Mouse (Mus musculus) limb, embryonic 12.5 days (tissue): ENCODE measurements around the gene Zfp429. TPM values are rescaled to one million over a fixed set of nuclear protein-coding genes. Genes with fewer than 3 reads are reported as not detected.
"Not testable (repeated sequence)": the region's sequence is repeated elsewhere in the genome, so short reads cannot be mapped to it uniquely, and the experiment has no call there.

Experiments
- ATAC-seq: fragments of 200-750 bp; cut with Nextera tagmentation; 2 replicates; pipeline ENCODE4 v1.8.0; 2017; ENCODE audit warnings: low read depth, moderate TSS enrichment; ENCODE audit not compliant: insufficient number of reproducible peaks, insufficient read depth, low FRiP score, low TSS enrichment
- H3K27ac ChIP-seq: fragments of 300-500 bp; sonication (generic); 2 replicates; pipeline ENCODE4 v1.5.1; 2016; ENCODE audit warnings: mild to moderate bottlenecking, moderate library complexity
- H3K27me3 ChIP-seq: fragments of 300-500 bp; sonication (generic); 2 replicates; pipeline ENCODE4 v1.6.1; 2016; ENCODE audit warnings: mild to moderate bottlenecking, moderate library complexity
- H3K36me3 ChIP-seq: fragments of 300-500 bp; sonication (generic); 2 replicates; pipeline ENCODE4 v1.6.1; 2016; ENCODE audit warnings: mild to moderate bottlenecking, moderate library complexity
- H3K4me1 ChIP-seq: fragments of 300-500 bp; sonication (generic); replicated peaks from 2 replicates; pipeline ENCODE4 v1.6.1; 2016
- H3K4me2 ChIP-seq: fragments of 300-500 bp; sonication (generic); 2 replicates; pipeline ENCODE4 v1.6.1; 2016; ENCODE audit warnings: mild to moderate bottlenecking, moderate library complexity
- H3K4me3 ChIP-seq: fragments of 300-500 bp; sonication (generic); replicated peaks from 2 replicates; pipeline ENCODE4 v1.5.1; 2016; ENCODE audit warnings: mild to moderate bottlenecking
- H3K9ac ChIP-seq: fragments of 300-500 bp; sonication (generic); replicated peaks from 2 replicates; pipeline ENCODE4 v1.6.1; 2016; ENCODE audit warnings: mild to moderate bottlenecking, moderate library complexity
- H3K9me3 ChIP-seq: fragments of 300-500 bp; sonication (generic); 2 replicates; pipeline ENCODE4 v1.6.1; 2016; ENCODE audit warnings: mild to moderate bottlenecking, moderate library complexity
- WGBS: fragments of 180-500 bp; shearing (Covaris S2); methylation state at CpG from one replicate; pipeline ENCODE4 v1.1.7; 2016; 5-methylcytosine and 5-hydroxymethylcytosine counted together
- polyA plus RNA-seq: library from polyadenylated mRNA; unstranded; fragments of >200 nt; fragmentation: Nextera tagmentation; extraction: Ambion mirVana; gene quantifications from 2 replicates; pipeline ENCODE4 v1.2.1, GENCODE M21; 2016

Zfp429 gene
- polyA plus RNA-seq, 1 experiment from 2014 or later = 5.1 TPM

GRCm38 (mm10) chr13:67375050-67375911 is 24.3 kb downstream of the Zfp429 start, which contains the start of the genes Gm28041 and Zfp456:
TSS of gene Gm28041 (minus strand) at chr13:67375733.
TSS of gene Zfp456 (minus strand) at chr13:67375810.
- peak; percentile 89 for ATAC-seq
- H3K9ac ChIP-seq = peak within 1 kb of the TSS; percentile 42; the same call in 1 of the 2 replicates
- not testable (repeated sequence) for H3K27ac ChIP-seq

GRCm38 (mm10) chr13:67360131-67360744 is 39.4 kb downstream of the Zfp429 start, which contains the start of the genes Gm28044 and Zfp953:
TSS of gene Gm28044 (minus strand) at chr13:67360536.
TSS of gene Zfp953 (minus strand) at chr13:67360605.
- H3K27ac ChIP-seq = no peak within 1 kb of the TSS
- peak within 1 kb of the TSS; percentile 68 for H3K4me2 ChIP-seq
- ATAC-seq = peak; percentile 87
- H3K4me3 ChIP-seq = peak within 1 kb of the TSS; percentile 58
- H3K9ac ChIP-seq = peak within 1 kb of the TSS; percentile 57
- WGBS = under 1% methylated on average over 15 of the region's 15 CpGs
- H3K27me3 ChIP-seq = no peaks in the 10 kb centered on the region
- H3K36me3 ChIP-seq = no peaks in the 10 kb centered on the region
- H3K4me1 ChIP-seq = no peaks in the 10 kb centered on the region
- H3K9me3 ChIP-seq = no peaks in the 10 kb centered on the region

More at GRCm38 (mm10) chr13:67375050-67375911, 24.3 kb downstream of the Zfp429 start, which contains the start of the genes Gm28041 and Zfp456:
- 22% methylated on average over 13 of the region's 15 CpGs for WGBS
- H3K9me3 ChIP-seq, H3K4me1 ChIP-seq, H3K36me3 ChIP-seq, H3K27me3 ChIP-seq: not testable (repeated sequence)
- Histone ChIP-seq H3K4me3 (peak within 1 kb of the TSS; percentile 46), H3K4me2 (peak within 1 kb of the TSS; percentile 58)

- no peak overlapping the region for H3K9ac ChIP-seq
- no peak overlapping the region for H3K4me3 ChIP-seq
- H3K9me3 ChIP-seq = no peaks in the 10 kb centered on the region
- no peak overlapping the region for H3K4me2 ChIP-seq
- H3K4me1 ChIP-seq = no peaks in the 10 kb centered on the region
- H3K27ac ChIP-seq = no peak overlapping the region
- no peaks in the 10 kb centered on the region for H3K36me3 ChIP-seq
- no peaks in the 10 kb centered on the region for H3K27me3 ChIP-seq
- ATAC-seq = no peak
Observed at GRCm38 (mm10) chr13:67351854-67352253, 47.8 kb downstream of the Zfp429 start.

GRCm38 (mm10) chr13:67343422-67343821 is 56.2 kb downstream of the Zfp429 start:
- no peak for ATAC-seq
- Histone ChIP-seq H3K9me3 (no peaks in the 10 kb centered on the region), H3K4me3 (no peak overlapping the region), H3K27ac (no peak overlapping the region), H3K36me3 (peaks cover 8% of the 10 kb centered on the region; the same call in 1 of the 2 replicates), H3K4me1 (no peaks in the 10 kb centered on the region), H3K9ac (no peak overlapping the region), H3K27me3 (no peaks in the 10 kb centered on the region), H3K4me2 (no peak overlapping the region)
- WGBS = 94% methylated on average over 2 of the region's 2 CpGs

Other genes starting within 250 kb of the Zfp429 start
- 7.6 and 8.1 TPM in 2 replicates for gene Rsl1, start 226.6 kb downstream of the Zfp429 start, polyA plus RNA-seq
- gene Zfp455, start 205.3 kb downstream of the Zfp429 start, polyA plus RNA-seq = 2.1 and 2.7 TPM in 2 replicates
- 1.5 and 2.0 TPM in 2 replicates for gene Zfp458, start 121.4 kb downstream of the Zfp429 start, polyA plus RNA-seq
- 0.47 and 0.58 TPM in 2 replicates for gene Zfp457, start 93.3 kb downstream of the Zfp429 start, polyA plus RNA-seq
- gene Zfp595, start 67.2 kb downstream of the Zfp429 start, polyA plus RNA-seq = 1.9 and 3.0 TPM in 2 replicates
- gene Gm28044, start 39.3 kb downstream of the Zfp429 start, polyA plus RNA-seq = not detected in 2 replicates
- 1.2 and 1.3 TPM in 2 replicates for gene Zfp953, start 39.2 kb downstream of the Zfp429 start, polyA plus RNA-seq
- not detected in 2 replicates for gene Gm28041, start 24.1 kb downstream of the Zfp429 start, polyA plus RNA-seq
- 1.4 and 1.8 TPM in 2 replicates for gene Zfp456, start 24.0 kb downstream of the Zfp429 start, polyA plus RNA-seq
- gene Zfp459, start 21.6 kb upstream of the Zfp429 start, polyA plus RNA-seq = 1.5 and 2.3 TPM in 2 replicates
- 10.4 and 11.4 TPM in 2 replicates for gene Zfp874a, start 51.8 kb upstream of the Zfp429 start, polyA plus RNA-seq
- gene Zfp874b, start 84.4 kb upstream of the Zfp429 start, polyA plus RNA-seq = 2.4 and 3.2 TPM in 2 replicates
- gene Zfp58, start 100.7 kb upstream of the Zfp429 start, polyA plus RNA-seq = 22.1 and 22.5 TPM in 2 replicates
- gene Gm26965, start 126.3 kb upstream of the Zfp429 start, polyA plus RNA-seq = 0.29 TPM in 1 of 2 replicates, not detected in the other
- gene Zfp87, start 126.4 kb upstream of the Zfp429 start, polyA plus RNA-seq = 26.3 and 26.5 TPM in 2 replicates
- 16.5 and 17.6 TPM in 2 replicates for gene Zfp748, start 154.0 kb upstream of the Zfp429 start, polyA plus RNA-seq
- gene Zfp729b, start 209.9 kb upstream of the Zfp429 start, polyA plus RNA-seq = 5.3 TPM in 2 replicates
- 0.20 TPM in 1 of 2 replicates, not detected in the other for gene Gm49345, start 237.9 kb upstream of the Zfp429 start, polyA plus RNA-seq
- gene Zfp729a, start 238.0 kb upstream of the Zfp429 start, polyA plus RNA-seq = 3.4 and 3.6 TPM in 2 replicates